Mouse (Mus musculus): Measurements from ENCODE around the gene Pigk. TPM values are rescaled to one million over a fixed set of nuclear protein-coding genes. Genes with fewer than 3 reads are reported as not detected.

The Pigk gene
- polyA plus RNA-seq (2012; rRNA removed) = 8.5 and 8.8 TPM in 2 replicates

DNA sequence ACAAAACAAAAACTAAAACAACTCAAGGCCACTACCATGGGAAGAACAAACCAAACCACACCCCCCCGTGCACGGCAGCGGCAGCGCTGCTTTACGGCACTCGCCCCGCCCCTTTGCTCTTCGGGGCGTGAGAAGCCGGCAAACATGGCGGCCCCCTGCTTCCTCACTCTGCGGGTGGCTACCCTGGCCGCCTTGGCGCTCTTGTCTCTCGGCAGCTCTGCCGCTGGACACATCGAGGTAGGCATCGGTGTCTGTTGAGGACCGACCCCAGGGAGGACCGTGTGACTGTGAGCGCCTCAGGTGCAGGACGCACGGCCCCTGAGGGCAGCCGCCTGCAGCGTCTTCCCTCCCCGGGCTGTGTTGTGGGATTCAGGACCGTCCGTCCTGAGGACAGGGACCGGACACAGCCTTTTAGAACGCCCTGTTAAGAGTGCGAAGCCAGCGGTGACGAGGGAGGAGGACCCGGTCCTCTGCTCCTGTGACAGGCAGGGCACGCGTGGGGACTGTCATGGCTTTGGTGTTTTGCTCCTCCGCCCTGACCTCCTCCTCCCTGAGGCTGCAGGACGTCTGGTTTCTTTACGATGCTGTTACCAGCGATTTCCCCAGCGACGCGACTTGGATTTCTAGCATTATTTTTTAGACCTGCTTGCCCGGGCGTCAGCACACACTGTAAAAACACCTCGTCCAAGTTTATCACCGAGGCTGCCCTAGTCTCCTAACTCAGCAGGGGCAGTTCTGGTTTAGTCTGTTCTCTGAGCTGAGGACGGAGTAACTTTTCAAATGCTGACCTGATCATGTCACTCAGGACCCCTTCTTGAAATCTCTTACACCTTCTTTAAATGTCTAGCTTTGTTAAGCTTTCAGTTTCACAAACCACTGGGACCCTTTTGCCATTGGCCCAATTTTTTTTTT, at the start of gene Pigk:
Gene Pigk, plus strand, starts transcription at position 110 of the 912 bp plus-strand sequence.

GRCm38 (mm10) chr3:152668239-152668638, 45.7 kb upstream of the Pigk start, which contains the start of gene Ak5:
Ak5 (minus strand) TSS chr3:152668360.

GRCm38 (mm10) chr3:152981988-152982387, 268.1 kb downstream of the Pigk start, which contains the start of gene St6galnac5:
St6galnac5 (minus strand) TSS chr3:152982246.

Other genes starting within 250 kb of the Pigk start
- gene Ak5, start 45.7 kb upstream of the Pigk start, polyA plus RNA-seq (2012; rRNA removed) = 0.05 and 0.06 TPM in 2 replicates